Mouse (Mus musculus): Measurements from ENCODE around the gene Dpy19l1. TPM values are rescaled to one million over a fixed set of nuclear protein-coding genes. Genes with fewer than 3 reads are reported as not detected.

The Dpy19l1 gene
- polyA plus RNA-seq, 1 experiment: 20.1 TPM

GRCm38 (mm10) chr9:24503858-24504219 lies 899 bp upstream of the Dpy19l1 start:
- TF ChIP-seq FOSL1 (IDR thresholded peaks at IDR 0.05; ENCODE audit: insufficient read depth, low read length, poor library complexity, severe bottlenecking): no peak
- no peak for TF ChIP-seq CEBPB (IDR thresholded peaks at IDR 0.05; ENCODE audit: low read depth)
- no peak for TF ChIP-seq CTCF (IDR thresholded peaks at IDR 0.05; ENCODE audit: control insufficient read depth, insufficient read depth, insufficient read length)
- no peak for TF ChIP-seq USF1 (IDR thresholded peaks at IDR 0.05; ENCODE audit: low read depth)
- TF ChIP-seq MAX (IDR thresholded peaks at IDR 0.05): no peak
- no peak for TF ChIP-seq MYOD1 (IDR thresholded peaks at IDR 0.05; ENCODE audit: control insufficient read depth, insufficient read length, low read depth)
- TF ChIP-seq MYOG (IDR thresholded peaks at IDR 0.05; ENCODE audit: control insufficient read depth, extremely low read depth, insufficient read length): no peak
- Histone ChIP-seq H3K79me2 (ENCODE audit: control insufficient read depth, insufficient read depth) (peaks cover 39% of the 10 kb centered on the region), H3K79me3 (ENCODE audit: low read depth) (peaks cover 37% of the 10 kb centered on the region), H3ac (ENCODE audit: control insufficient read depth, insufficient read length, low read depth) (no peak overlapping the region), H3K4me3 (ENCODE audit: insufficient read depth, poor library complexity, severe bottlenecking) (peak overlapping the region; percentile 64), H3K36me3 (ENCODE audit: control insufficient read depth, insufficient read depth) (no peaks in the 10 kb centered on the region), H3K27me3 (ENCODE audit: control insufficient read depth, insufficient read depth, insufficient read length) (no peaks in the 10 kb centered on the region)

- peaks cover 52% of the 10 kb centered on the region for H3K79me2 ChIP-seq (ENCODE audit: control insufficient read depth, insufficient read depth)
- TF ChIP-seq FOSL1 (IDR thresholded peaks at IDR 0.05; ENCODE audit: insufficient read depth, low read length, poor library complexity, severe bottlenecking): no peak
- TF ChIP-seq CEBPB (IDR thresholded peaks at IDR 0.05; ENCODE audit: low read depth): no peak
- peak; percentile 29 for TF ChIP-seq CTCF (IDR thresholded peaks at IDR 0.05; ENCODE audit: control insufficient read depth, insufficient read depth, insufficient read length)
- TF ChIP-seq USF1 (IDR thresholded peaks at IDR 0.05; ENCODE audit: low read depth): no peak
- no peak for TF ChIP-seq MYOD1 (IDR thresholded peaks at IDR 0.05; ENCODE audit: control insufficient read depth, insufficient read length, low read depth)
- TF ChIP-seq MYOG (IDR thresholded peaks at IDR 0.05; ENCODE audit: control insufficient read depth, extremely low read depth, insufficient read length): no peak
Observed at GRCm38 (mm10) chr9:24502571-24503004, 352 bp downstream of the Dpy19l1 start.

GRCm38 (mm10) chr9:24501618-24502017 lies 1.3 kb downstream of the Dpy19l1 start:
- Histone ChIP-seq H3K36me3 (ENCODE audit: control insufficient read depth, insufficient read depth) (no peaks in the 10 kb centered on the region), H3K79me3 (ENCODE audit: low read depth) (peaks cover 57% of the 10 kb centered on the region), H3K79me2 (ENCODE audit: control insufficient read depth, insufficient read depth) (peaks cover 62% of the 10 kb centered on the region), H3K4me3 (ENCODE audit: insufficient read depth, poor library complexity, severe bottlenecking) (peak overlapping the region; percentile 46), H3K27me3 (ENCODE audit: control insufficient read depth, insufficient read depth, insufficient read length) (no peaks in the 10 kb centered on the region), H3ac (ENCODE audit: control insufficient read depth, insufficient read length, low read depth) (no peak overlapping the region)
- no peak for TF ChIP-seq MYOD1 (IDR thresholded peaks at IDR 0.05; ENCODE audit: control insufficient read depth, insufficient read length, low read depth)
- TF ChIP-seq USF1 (IDR thresholded peaks at IDR 0.05; ENCODE audit: low read depth): no peak
- TF ChIP-seq FOSL1 (IDR thresholded peaks at IDR 0.05; ENCODE audit: insufficient read depth, low read length, poor library complexity, severe bottlenecking): no peak
- TF ChIP-seq MYOG (IDR thresholded peaks at IDR 0.05; ENCODE audit: control insufficient read depth, extremely low read depth, insufficient read length): no peak
- TF ChIP-seq CTCF (IDR thresholded peaks at IDR 0.05; ENCODE audit: control insufficient read depth, insufficient read depth, insufficient read length): peak; percentile 23
- no peak for TF ChIP-seq CEBPB (IDR thresholded peaks at IDR 0.05; ENCODE audit: low read depth)
- no peak for TF ChIP-seq MAX (IDR thresholded peaks at IDR 0.05)

More at GRCm38 (mm10) chr9:24502571-24503004, 352 bp downstream of the Dpy19l1 start:
- Histone ChIP-seq H3K36me3 (ENCODE audit: control insufficient read depth, insufficient read depth) (no peaks in the 10 kb centered on the region), H3K4me3 (ENCODE audit: insufficient read depth, poor library complexity, severe bottlenecking) (peak overlapping the region; percentile 46), H3K27me3 (ENCODE audit: control insufficient read depth, insufficient read depth, insufficient read length) (no peaks in the 10 kb centered on the region), H3ac (ENCODE audit: control insufficient read depth, insufficient read length, low read depth) (peak overlapping the region; percentile 88), H3K79me3 (ENCODE audit: low read depth) (peaks cover 49% of the 10 kb centered on the region)

GRCm38 (mm10) chr9:24496226-24496625 lies 6.7 kb downstream of the Dpy19l1 start:
- Histone ChIP-seq H3K4me3 (ENCODE audit: insufficient read depth, poor library complexity, severe bottlenecking) (no peak overlapping the region), H3K27me3 (ENCODE audit: control insufficient read depth, insufficient read depth, insufficient read length) (no peaks in the 10 kb centered on the region), H3K79me2 (ENCODE audit: control insufficient read depth, insufficient read depth) (peaks cover 98% of the 10 kb centered on the region), H3ac (ENCODE audit: control insufficient read depth, insufficient read length, low read depth) (no peak overlapping the region), H3K36me3 (ENCODE audit: control insufficient read depth, insufficient read depth) (no peaks in the 10 kb centered on the region), H3K79me3 (ENCODE audit: low read depth) (peaks cover 76% of the 10 kb centered on the region)
- TF ChIP-seq MAX (IDR thresholded peaks at IDR 0.05) (no peak), MYOG (IDR thresholded peaks at IDR 0.05; ENCODE audit: control insufficient read depth, extremely low read depth, insufficient read length) (no peak), USF1 (IDR thresholded peaks at IDR 0.05; ENCODE audit: low read depth) (no peak), MYOD1 (IDR thresholded peaks at IDR 0.05; ENCODE audit: control insufficient read depth, insufficient read length, low read depth) (no peak), CTCF (IDR thresholded peaks at IDR 0.05; ENCODE audit: control insufficient read depth, insufficient read depth, insufficient read length) (no peak), CEBPB (IDR thresholded peaks at IDR 0.05; ENCODE audit: low read depth) (no peak), FOSL1 (IDR thresholded peaks at IDR 0.05; ENCODE audit: insufficient read depth, low read length, poor library complexity, severe bottlenecking) (no peak)

GRCm38 (mm10) chr9:24490516-24490915 lies 12.4 kb downstream of the Dpy19l1 start:
- no peaks in the 10 kb centered on the region for H3K36me3 ChIP-seq (ENCODE audit: control insufficient read depth, insufficient read depth)
- H3K27me3 ChIP-seq (ENCODE audit: control insufficient read depth, insufficient read depth, insufficient read length): no peaks in the 10 kb centered on the region
- H3K79me3 ChIP-seq (ENCODE audit: low read depth): peaks cover 78% of the 10 kb centered on the region
- no peak for TF ChIP-seq CTCF (IDR thresholded peaks at IDR 0.05; ENCODE audit: control insufficient read depth, insufficient read depth, insufficient read length)
- TF ChIP-seq MYOG (IDR thresholded peaks at IDR 0.05; ENCODE audit: control insufficient read depth, extremely low read depth, insufficient read length): no peak
- TF ChIP-seq FOSL1 (IDR thresholded peaks at IDR 0.05; ENCODE audit: insufficient read depth, low read length, poor library complexity, severe bottlenecking): no peak
- no peak for TF ChIP-seq MAX (IDR thresholded peaks at IDR 0.05)
- TF ChIP-seq CEBPB (IDR thresholded peaks at IDR 0.05; ENCODE audit: low read depth): no peak
- no peak for TF ChIP-seq USF1 (IDR thresholded peaks at IDR 0.05; ENCODE audit: low read depth)
- no peak for TF ChIP-seq MYOD1 (IDR thresholded peaks at IDR 0.05; ENCODE audit: control insufficient read depth, insufficient read length, low read depth)
- H3K4me3 ChIP-seq (ENCODE audit: insufficient read depth, poor library complexity, severe bottlenecking): no peak overlapping the region
- peaks cover 98% of the 10 kb centered on the region for H3K79me2 ChIP-seq (ENCODE audit: control insufficient read depth, insufficient read depth)
- H3ac ChIP-seq (ENCODE audit: control insufficient read depth, insufficient read length, low read depth): no peak overlapping the region
